Mouse (Mus musculus): ENCODE measurements around the gene Efemp1. TPM values are rescaled to one million over a fixed set of nuclear protein-coding genes. Genes with fewer than 3 reads are reported as not detected.

Gene Efemp1
- polyA plus RNA-seq, 1 experiment: 0.07 TPM

DNA sequence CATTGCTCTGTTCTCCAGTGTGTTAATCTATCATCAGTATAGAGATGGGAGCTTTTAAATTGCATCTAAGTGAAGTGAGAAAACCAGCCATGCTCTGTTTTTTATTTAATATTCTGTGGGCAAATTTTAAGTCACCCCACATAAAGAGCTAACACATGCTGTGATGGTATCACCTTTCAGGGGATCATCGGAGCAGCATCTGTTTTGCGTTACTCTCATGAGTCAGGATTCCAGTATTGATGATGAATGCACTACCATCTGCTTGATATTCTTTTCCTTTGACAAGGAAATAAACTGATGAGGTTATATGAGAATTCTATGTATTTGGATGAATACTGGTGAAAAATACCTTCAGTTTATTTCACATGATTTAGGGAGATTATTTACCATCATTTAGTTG is 16.1 kb downstream of the Efemp1 start:
- no peaks in the 10 kb centered on the region for H3K36me3 ChIP-seq (ENCODE audit: control insufficient read depth, insufficient read depth)
- no peak overlapping the region for H3K4me3 ChIP-seq (ENCODE audit: insufficient read depth, poor library complexity, severe bottlenecking)
- H3K27me3 ChIP-seq (ENCODE audit: control insufficient read depth, insufficient read depth, insufficient read length): no peaks in the 10 kb centered on the region
- H3K79me3 ChIP-seq (ENCODE audit: low read depth): no peaks in the 10 kb centered on the region
- peak; percentile 7 for TF ChIP-seq MYOD1 (IDR thresholded peaks at IDR 0.05; ENCODE audit: control insufficient read depth, insufficient read length, low read depth)
- TF ChIP-seq MAX (IDR thresholded peaks at IDR 0.05): no peak
- H3K79me2 ChIP-seq (ENCODE audit: control insufficient read depth, insufficient read depth): no peaks in the 10 kb centered on the region
- no peak overlapping the region for H3ac ChIP-seq (ENCODE audit: control insufficient read depth, insufficient read length, low read depth)

GRCm38 (mm10) chr11:28881381-28881976 is 28.5 kb downstream of the Efemp1 start:
- Histone ChIP-seq H3K79me2 (ENCODE audit: control insufficient read depth, insufficient read depth) (no peaks in the 10 kb centered on the region), H3K79me3 (ENCODE audit: low read depth) (no peaks in the 10 kb centered on the region), H3ac (ENCODE audit: control insufficient read depth, insufficient read length, low read depth) (no peak overlapping the region), H3K36me3 (ENCODE audit: control insufficient read depth, insufficient read depth) (no peaks in the 10 kb centered on the region), H3K27me3 (ENCODE audit: control insufficient read depth, insufficient read depth, insufficient read length) (no peaks in the 10 kb centered on the region), H3K4me3 (ENCODE audit: insufficient read depth, poor library complexity, severe bottlenecking) (no peak overlapping the region)
- TF ChIP-seq MYOG (IDR thresholded peaks at IDR 0.05; ENCODE audit: control insufficient read depth, extremely low read depth, insufficient read length) (no peak), CTCF (IDR thresholded peaks at IDR 0.05; ENCODE audit: control insufficient read depth, insufficient read depth, insufficient read length) (no peak), MAX (IDR thresholded peaks at IDR 0.05) (no peak), USF1 (IDR thresholded peaks at IDR 0.05; ENCODE audit: low read depth) (no peak), CEBPB (IDR thresholded peaks at IDR 0.05; ENCODE audit: low read depth) (no peak)

DNA sequence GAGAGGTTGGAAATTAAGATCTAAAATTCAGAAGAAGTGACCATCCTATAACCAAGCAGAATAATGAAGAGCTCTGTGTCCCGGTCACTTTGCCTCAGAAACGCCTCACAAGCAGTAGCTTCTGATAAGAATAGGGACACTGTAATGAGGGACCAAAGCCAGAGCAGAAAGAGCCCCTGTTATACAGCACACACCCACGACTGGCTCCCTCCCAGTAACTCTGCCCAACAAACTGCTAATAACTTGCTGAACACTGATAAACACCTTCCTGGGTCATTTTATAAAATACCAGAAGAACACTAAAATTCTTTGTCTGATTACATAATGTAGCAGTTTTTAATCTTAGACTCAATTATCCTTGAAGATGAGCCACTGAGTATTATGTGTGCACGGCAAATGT is 30.1 kb downstream of the Efemp1 start:
- Histone ChIP-seq H3K79me3 (ENCODE audit: low read depth) (no peaks in the 10 kb centered on the region), H3ac (ENCODE audit: control insufficient read depth, insufficient read length, low read depth) (no peak overlapping the region), H3K36me3 (ENCODE audit: control insufficient read depth, insufficient read depth) (no peaks in the 10 kb centered on the region), H3K4me3 (ENCODE audit: insufficient read depth, poor library complexity, severe bottlenecking) (no peak overlapping the region), H3K27me3 (ENCODE audit: control insufficient read depth, insufficient read depth, insufficient read length) (no peaks in the 10 kb centered on the region), H3K79me2 (ENCODE audit: control insufficient read depth, insufficient read depth) (no peaks in the 10 kb centered on the region)
- TF ChIP-seq MYOG (IDR thresholded peaks at IDR 0.05; ENCODE audit: control insufficient read depth, extremely low read depth, insufficient read length) (no peak), USF1 (IDR thresholded peaks at IDR 0.05; ENCODE audit: low read depth) (no peak), MAX (IDR thresholded peaks at IDR 0.05) (no peak), CTCF (IDR thresholded peaks at IDR 0.05; ENCODE audit: control insufficient read depth, insufficient read depth, insufficient read length) (no peak), CEBPB (IDR thresholded peaks at IDR 0.05; ENCODE audit: low read depth) (no peak)

DNA sequence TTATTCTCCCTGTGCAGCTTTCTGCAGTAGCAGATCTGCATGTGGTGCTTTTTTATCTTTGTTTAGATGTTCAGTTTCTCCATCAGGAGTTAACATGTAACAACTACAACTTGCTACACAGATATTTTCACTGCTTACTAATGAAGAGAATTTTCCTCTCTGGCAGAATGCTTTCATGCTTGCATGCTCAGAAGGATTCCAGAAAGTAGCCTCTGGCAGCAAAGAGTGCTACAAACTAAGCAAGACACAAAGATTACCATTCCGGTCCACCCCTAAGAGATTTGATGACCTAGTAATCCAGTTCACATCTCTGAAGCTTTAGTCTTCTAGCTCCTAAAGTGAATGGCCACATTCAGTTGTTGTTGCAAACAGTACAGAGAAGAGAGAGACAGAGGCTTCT is 36.5 kb downstream of the Efemp1 start:
- no peaks in the 10 kb centered on the region for H3K36me3 ChIP-seq (ENCODE audit: control insufficient read depth, insufficient read depth)
- H3K79me3 ChIP-seq (ENCODE audit: low read depth): no peaks in the 10 kb centered on the region
- no peaks in the 10 kb centered on the region for H3K27me3 ChIP-seq (ENCODE audit: control insufficient read depth, insufficient read depth, insufficient read length)
- H3K79me2 ChIP-seq (ENCODE audit: control insufficient read depth, insufficient read depth): no peaks in the 10 kb centered on the region
- H3K4me3 ChIP-seq (ENCODE audit: insufficient read depth, poor library complexity, severe bottlenecking): no peak overlapping the region
- no peak for TF ChIP-seq CEBPB (IDR thresholded peaks at IDR 0.05; ENCODE audit: low read depth)
- no peak overlapping the region for H3ac ChIP-seq (ENCODE audit: control insufficient read depth, insufficient read length, low read depth)

DNA sequence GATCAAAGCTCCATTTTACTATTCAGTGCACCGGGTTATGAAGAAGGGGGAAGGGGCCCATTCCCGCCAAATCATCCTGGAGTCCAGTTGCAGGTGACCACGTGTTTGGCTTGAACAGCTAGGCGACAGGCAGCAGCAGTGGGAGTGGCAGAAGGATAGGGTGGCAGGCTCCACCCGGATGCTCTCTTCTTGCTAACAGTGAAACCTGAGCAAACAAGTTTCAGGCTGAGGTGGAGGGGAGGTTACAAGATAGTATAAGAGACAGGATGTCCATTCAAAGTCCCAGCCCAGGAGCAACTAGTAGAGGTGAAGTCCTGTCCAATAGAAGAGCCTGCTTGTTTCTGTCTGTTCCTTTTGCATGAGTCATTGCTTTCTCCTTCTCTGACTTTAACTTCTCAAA is 38.5 kb downstream of the Efemp1 start:
- TF ChIP-seq MAX (IDR thresholded peaks at IDR 0.05) (no peak), MYOD1 (IDR thresholded peaks at IDR 0.05; ENCODE audit: control insufficient read depth, insufficient read length, low read depth) (no peak), MYOG (IDR thresholded peaks at IDR 0.05; ENCODE audit: control insufficient read depth, extremely low read depth, insufficient read length) (no peak), CEBPB (IDR thresholded peaks at IDR 0.05; ENCODE audit: low read depth) (no peak), CTCF (IDR thresholded peaks at IDR 0.05; ENCODE audit: control insufficient read depth, insufficient read depth, insufficient read length) (no peak), FOSL1 (IDR thresholded peaks at IDR 0.05; ENCODE audit: insufficient read depth, low read length, poor library complexity, severe bottlenecking) (no peak), USF1 (IDR thresholded peaks at IDR 0.05; ENCODE audit: low read depth) (no peak)
- Histone ChIP-seq H3K36me3 (ENCODE audit: control insufficient read depth, insufficient read depth) (no peaks in the 10 kb centered on the region), H3K79me2 (ENCODE audit: control insufficient read depth, insufficient read depth) (no peaks in the 10 kb centered on the region), H3K4me3 (ENCODE audit: insufficient read depth, poor library complexity, severe bottlenecking) (no peak overlapping the region), H3K79me3 (ENCODE audit: low read depth) (no peaks in the 10 kb centered on the region), H3ac (ENCODE audit: control insufficient read depth, insufficient read length, low read depth) (no peak overlapping the region), H3K27me3 (ENCODE audit: control insufficient read depth, insufficient read depth, insufficient read length) (no peaks in the 10 kb centered on the region)

- no peaks in the 10 kb centered on the region for H3K27me3 ChIP-seq (ENCODE audit: control insufficient read depth, insufficient read depth, insufficient read length)
- no peak for TF ChIP-seq MAX (IDR thresholded peaks at IDR 0.05)
- TF ChIP-seq MYOG (IDR thresholded peaks at IDR 0.05; ENCODE audit: control insufficient read depth, extremely low read depth, insufficient read length): no peak
- TF ChIP-seq CEBPB (IDR thresholded peaks at IDR 0.05; ENCODE audit: low read depth): no peak
- no peak for TF ChIP-seq MYOD1 (IDR thresholded peaks at IDR 0.05; ENCODE audit: control insufficient read depth, insufficient read length, low read depth)
- no peak for TF ChIP-seq CTCF (IDR thresholded peaks at IDR 0.05; ENCODE audit: control insufficient read depth, insufficient read depth, insufficient read length)
- no peak for TF ChIP-seq USF1 (IDR thresholded peaks at IDR 0.05; ENCODE audit: low read depth)
- no peak for TF ChIP-seq FOSL1 (IDR thresholded peaks at IDR 0.05; ENCODE audit: insufficient read depth, low read length, poor library complexity, severe bottlenecking)
- H3K36me3 ChIP-seq (ENCODE audit: control insufficient read depth, insufficient read depth): no peaks in the 10 kb centered on the region
- H3K79me3 ChIP-seq (ENCODE audit: low read depth): no peaks in the 10 kb centered on the region
- H3K79me2 ChIP-seq (ENCODE audit: control insufficient read depth, insufficient read depth): no peaks in the 10 kb centered on the region
- no peak overlapping the region for H3ac ChIP-seq (ENCODE audit: control insufficient read depth, insufficient read length, low read depth)
- no peak overlapping the region for H3K4me3 ChIP-seq (ENCODE audit: insufficient read depth, poor library complexity, severe bottlenecking)
Measured at GRCm38 (mm10) chr11:28899420-28899819, 46.4 kb downstream of the Efemp1 start.

Measured in C2C12 (cell line).